Mouse (Mus musculus) CH12.LX (cell line): ENCODE measurements at regions not wholly inside any gene's neighbourhood (a gene's known extent, or its start where the extent isn't known, plus 50 kb on each side); places are given as distances from the start of the nearest gene placed in this dataset.

Experiments
- CTCF ChIP-seq, 2 experiments: IDR thresholded peaks in 1 of 2; conservative IDR thresholded peaks in 1 of 2; 2 replicates each; pipeline ENCODE4 v1.5.1; 2011 to 2012; ENCODE audit warnings: low read depth in 2 of 2, low read length in 2 of 2, improper control_type of control experiment in 1 of 2, inconsistent platforms in 1 of 2, mild to moderate bottlenecking in 1 of 2, moderate library complexity in 1 of 2
- E2F4 ChIP-seq: IDR thresholded peaks from 2 replicates; pipeline ENCODE4 v1.6.1; 2011; ENCODE audit warnings: low read depth, low read length, improper control_type of control experiment; ENCODE audit not compliant: insufficient replicate concordance
- ELF1 ChIP-seq: IDR thresholded peaks from 2 replicates; pipeline ENCODE4 v1.6.1; 2014; ENCODE audit warnings: low read depth, mild to moderate bottlenecking, inconsistent platforms, low read length, improper control_type of control experiment
- EP300 ChIP-seq: IDR thresholded peaks from 2 replicates; pipeline ENCODE4 v1.6.1; 2011; ENCODE audit warnings: low read length, improper control_type of control experiment
- JUN ChIP-seq: IDR thresholded peaks from 2 replicates; pipeline ENCODE4 v1.6.1; 2011; ENCODE audit warnings: low read depth, mild to moderate bottlenecking, low read length, improper control_type of control experiment, moderate library complexity; ENCODE audit not compliant: insufficient read depth
- MEF2A ChIP-seq: IDR thresholded peaks from 2 replicates; pipeline ENCODE4 v1.6.1; 2014; ENCODE audit warnings: low read depth, mild to moderate bottlenecking, inconsistent platforms, low read length, improper control_type of control experiment, borderline replicate concordance
- NELFE ChIP-seq: IDR thresholded peaks from 2 replicates; pipeline ENCODE4 v1.6.1; 2011; ENCODE audit warnings: low read depth, low read length, improper control_type of control experiment
- NRF1 ChIP-seq: IDR thresholded peaks from 2 replicates; pipeline ENCODE4 v1.6.1; 2014; ENCODE audit warnings: low read depth, mild to moderate bottlenecking, inconsistent platforms, low read length, improper control_type of control experiment, moderate library complexity
- POLR2A ChIP-seq: IDR thresholded peaks from 2 replicates; pipeline ENCODE4 v1.6.1; 2011; ENCODE audit warnings: low read depth, mild to moderate bottlenecking, improper control_type of control experiment, low read length
- POLR2AphosphoS2 ChIP-seq: IDR thresholded peaks from 2 replicates; pipeline ENCODE4 v1.6.1; 2011; ENCODE audit warnings: low read depth, low read length, improper control_type of control experiment
- TCF12 ChIP-seq: IDR thresholded peaks from 2 replicates; pipeline ENCODE4 v1.6.1; 2014; ENCODE audit warnings: low read depth, mild to moderate bottlenecking, inconsistent platforms, low read length, improper control_type of control experiment
- USF1 ChIP-seq: IDR thresholded peaks from 2 replicates; pipeline ENCODE4 v1.6.1; 2014; ENCODE audit warnings: low read depth, mild to moderate bottlenecking, inconsistent platforms, low read length, improper control_type of control experiment
- USF2 ChIP-seq: conservative IDR thresholded peaks from 2 replicates; pipeline ENCODE4 v1.6.1; 2011; ENCODE audit warnings: low read depth, low read length, improper control_type of control experiment
- ZNF384 ChIP-seq: IDR thresholded peaks from 2 replicates; pipeline ENCODE4 v1.6.1; 2012; ENCODE audit warnings: low read depth, low read length, improper control_type of control experiment, inconsistent platforms

DNA sequence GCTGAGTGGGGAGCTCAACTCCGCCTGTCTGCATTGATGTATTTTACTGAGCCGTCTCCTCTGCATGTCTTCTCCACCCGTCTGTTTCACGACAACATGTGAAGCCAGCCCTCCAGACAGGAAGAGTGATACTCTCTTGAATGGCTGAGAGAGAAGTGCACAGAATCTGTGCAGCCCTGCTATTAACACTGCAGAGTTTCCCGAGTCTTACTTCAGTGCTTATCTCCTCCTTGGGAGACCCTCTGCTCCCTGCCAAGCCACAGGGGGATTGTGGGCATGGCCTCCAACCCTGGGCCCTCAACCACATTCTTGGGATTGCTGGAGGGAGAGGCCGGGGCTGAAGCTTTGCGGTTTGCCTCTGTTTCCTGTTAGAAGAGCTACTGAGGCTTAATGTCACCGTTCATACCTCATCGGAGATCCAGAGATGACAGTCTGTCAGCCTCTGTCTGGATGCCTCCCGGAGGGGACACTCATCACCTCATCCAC lies 197.1 kb downstream of the Rgs3 start:
- TF ChIP-seq USF2 = no peak
- no peak for TF ChIP-seq ELF1
- TF ChIP-seq EP300 = no peak
- no peak for TF ChIP-seq ZNF384
- no peak for TF ChIP-seq NELFE
- TF ChIP-seq NRF1 = no peak
- no peak for TF ChIP-seq USF1
- TF ChIP-seq POLR2A = no peak
- no peak for TF ChIP-seq JUN
- no peak for TF ChIP-seq POLR2AphosphoS2
- no peak for TF ChIP-seq E2F4
- TF ChIP-seq MEF2A = no peak
- TF ChIP-seq CTCF (conservative IDR thresholded peaks at IDR 0.05 in 1 of 2, IDR thresholded peaks at IDR 0.05 in 1 of 2; ENCODE audit: low read depth in 2 of 2, low read length in 2 of 2) = no peak
- TF ChIP-seq TCF12 = no peak
